Mouse (Mus musculus) hindbrain, embryonic 13.5 days (tissue): ENCODE measurements around the gene Rasgrf2. TPM values are rescaled to one million over a fixed set of nuclear protein-coding genes. Genes with fewer than 3 reads are reported as not detected.
A peak's percentile ranks its signal among the peaks of the same experiment; 100 is the strongest.

Source experiments
- ATAC-seq: fragments of 200-750 bp; cut with Nextera tagmentation; 2 replicates; pipeline ENCODE4 v1.8.0; 2017; ENCODE audit warnings: moderate TSS enrichment; ENCODE audit not compliant: low FRiP score
- H3K27ac ChIP-seq: fragments of 300-500 bp; sonication (generic); 2 replicates; pipeline ENCODE4 v1.5.1; 2015; ENCODE audit warnings: inconsistent platforms, mild to moderate bottlenecking, moderate library complexity
- H3K27me3 ChIP-seq: fragments of 300-500 bp; sonication (generic); 2 replicates; pipeline ENCODE4 v1.6.1; 2015; ENCODE audit warnings: mild to moderate bottlenecking, inconsistent platforms
- H3K36me3 ChIP-seq: fragments of 300-500 bp; sonication (generic); 2 replicates; pipeline ENCODE4 v1.6.1; 2015; ENCODE audit warnings: mild to moderate bottlenecking, inconsistent platforms
- H3K4me1 ChIP-seq: fragments of 300-500 bp; sonication (generic); replicated peaks from 2 replicates; pipeline ENCODE4 v1.6.1; 2015; ENCODE audit warnings: inconsistent platforms
- H3K4me2 ChIP-seq: fragments of 300-500 bp; sonication (generic); 2 replicates; pipeline ENCODE4 v1.6.1; 2015; ENCODE audit warnings: inconsistent platforms, mild to moderate bottlenecking, moderate library complexity
- H3K4me3 ChIP-seq: fragments of 300-500 bp; sonication (generic); 2 replicates; pipeline ENCODE4 v1.5.1; 2015; ENCODE audit warnings: mild to moderate bottlenecking, inconsistent platforms
- H3K9ac ChIP-seq: fragments of 300-500 bp; sonication (generic); 2 replicates; pipeline ENCODE4 v1.6.1; 2015; ENCODE audit warnings: mild to moderate bottlenecking, inconsistent platforms
- H3K9me3 ChIP-seq: fragments of 300-500 bp; sonication (generic); 2 replicates; pipeline ENCODE4 v1.6.1; 2016; ENCODE audit warnings: inconsistent platforms
- WGBS: fragments of 180-500 bp; shearing (Covaris S2); methylation state at CpG from one replicate; pipeline ENCODE4 v1.1.7; 2015; 5-methylcytosine and 5-hydroxymethylcytosine counted together
- polyA plus RNA-seq: library from polyadenylated mRNA; unstranded; fragments of >200 nt; fragmentation: Nextera tagmentation; extraction: Ambion mirVana; gene quantifications from 2 replicates; pipeline ENCODE4 v1.2.1, GENCODE M21; 2015

Gene Rasgrf2
- polyA plus RNA-seq, 1 experiment from 2014 or later, result 2.5 TPM

GRCm38 (mm10) chr13:92029666-92030065, 101.8 kb downstream of the Rasgrf2 start:
- H3K4me1 ChIP-seq, result no peaks in the 10 kb centered on the region
- no peak overlapping the region for H3K27ac ChIP-seq
- H3K27me3 ChIP-seq, result no peaks in the 10 kb centered on the region
- H3K4me2 ChIP-seq, result no peak overlapping the region
- ATAC-seq, result no peak
- H3K4me3 ChIP-seq, result no peak overlapping the region
- H3K9me3 ChIP-seq, result no peaks in the 10 kb centered on the region
- WGBS, result 87% methylated on average over 3 of the region's 3 CpGs
- H3K9ac ChIP-seq, result no peak overlapping the region
- H3K36me3 ChIP-seq, result no peaks in the 10 kb centered on the region

- 90% methylated on average over 5 of the region's 5 CpGs for WGBS
- H3K4me1 ChIP-seq, result no peaks in the 10 kb centered on the region
- no peaks in the 10 kb centered on the region for H3K27me3 ChIP-seq
- no peaks in the 10 kb centered on the region for H3K9me3 ChIP-seq
- no peak for ATAC-seq
- no peak overlapping the region for H3K4me2 ChIP-seq
- H3K27ac ChIP-seq, result no peak overlapping the region
- no peaks in the 10 kb centered on the region for H3K36me3 ChIP-seq
- no peak overlapping the region for H3K4me3 ChIP-seq
- H3K9ac ChIP-seq, result no peak overlapping the region
Observed at GRCm38 (mm10) chr13:92027951-92028350, 103.5 kb downstream of the Rasgrf2 start.

GRCm38 (mm10) chr13:92026651-92027050, 104.8 kb downstream of the Rasgrf2 start:
- 84% methylated on average over 2 of the region's 2 CpGs for whole genome bisulfite sequencing
- no peak overlapping the region for H3K4me3 ChIP-seq

GRCm38 (mm10) chr13:92025124-92025523, 106.3 kb downstream of the Rasgrf2 start:
- Histone ChIP-seq H3K4me1 (no peaks in the 10 kb centered on the region), H3K4me3 (no peak overlapping the region), H3K4me2 (no peak overlapping the region), H3K27ac (no peak overlapping the region), H3K27me3 (no peaks in the 10 kb centered on the region), H3K9me3 (no peaks in the 10 kb centered on the region), H3K36me3 (no peaks in the 10 kb centered on the region), H3K9ac (no peak overlapping the region)
- 94% methylated on average over 3 of the region's 3 CpGs for WGBS
- ATAC-seq, result no peak

More at GRCm38 (mm10) chr13:92026651-92027050, 104.8 kb downstream of the Rasgrf2 start:
- no peak for ATAC-seq
- Histone ChIP-seq H3K9ac (no peak overlapping the region), H3K27ac (no peak overlapping the region), H3K36me3 (no peaks in the 10 kb centered on the region), H3K27me3 (no peaks in the 10 kb centered on the region), H3K4me1 (no peaks in the 10 kb centered on the region), H3K4me2 (no peak overlapping the region), H3K9me3 (no peaks in the 10 kb centered on the region)

- no peak for ATAC-seq
- Histone ChIP-seq H3K4me1 (no peaks in the 10 kb centered on the region), H3K27me3 (no peaks in the 10 kb centered on the region), H3K36me3 (no peaks in the 10 kb centered on the region), H3K27ac (no peak overlapping the region), H3K4me3 (no peak overlapping the region), H3K4me2 (no peak overlapping the region), H3K9ac (no peak overlapping the region), H3K9me3 (no peaks in the 10 kb centered on the region)
- WGBS, result 93% methylated on average over 10 of the region's 10 CpGs
Observed at GRCm38 (mm10) chr13:92022202-92022601, 109.3 kb downstream of the Rasgrf2 start.

GRCm38 (mm10) chr13:91996929-91997328, 134.5 kb downstream of the Rasgrf2 start:
- WGBS, result 90% methylated on average over 3 of the region's 3 CpGs

GRCm38 (mm10) chr13:91991412-91991811, 140.0 kb downstream of the Rasgrf2 start:
- H3K9ac ChIP-seq, result no peak overlapping the region
- no peaks in the 10 kb centered on the region for H3K4me1 ChIP-seq
- H3K4me2 ChIP-seq, result no peak overlapping the region
- 74% methylated on average over 2 of the region's 2 CpGs for WGBS
- H3K27ac ChIP-seq, result no peak overlapping the region
- ATAC-seq, result no peak
- H3K36me3 ChIP-seq, result no peaks in the 10 kb centered on the region
- no peak overlapping the region for H3K4me3 ChIP-seq
- no peaks in the 10 kb centered on the region for H3K9me3 ChIP-seq
- no peaks in the 10 kb centered on the region for H3K27me3 ChIP-seq

More at GRCm38 (mm10) chr13:91996929-91997328, 134.5 kb downstream of the Rasgrf2 start:
- H3K4me1 ChIP-seq, result no peaks in the 10 kb centered on the region
- H3K4me2 ChIP-seq, result no peak overlapping the region
- no peak overlapping the region for H3K27ac ChIP-seq
- H3K36me3 ChIP-seq, result no peaks in the 10 kb centered on the region
- ATAC-seq, result no peak
- H3K9ac ChIP-seq, result no peak overlapping the region
- H3K4me3 ChIP-seq, result no peak overlapping the region
- no peaks in the 10 kb centered on the region for H3K9me3 ChIP-seq
- no peaks in the 10 kb centered on the region for H3K27me3 ChIP-seq

GRCm38 (mm10) chr13:91990709-91991284, 140.7 kb downstream of the Rasgrf2 start:
- ATAC-seq, result no peak
- Histone ChIP-seq H3K4me3 (no peak overlapping the region), H3K4me1 (peaks cover 5% of the 10 kb centered on the region), H3K4me2 (no peak overlapping the region), H3K27me3 (no peaks in the 10 kb centered on the region), H3K27ac (no peak overlapping the region), H3K36me3 (no peaks in the 10 kb centered on the region), H3K9ac (no peak overlapping the region), H3K9me3 (no peaks in the 10 kb centered on the region)
- whole genome bisulfite sequencing, result 87% methylated on average over 6 of the region's 6 CpGs

- no peak for ATAC-seq
- Histone ChIP-seq H3K36me3 (no peaks in the 10 kb centered on the region), H3K27ac (no peak overlapping the region), H3K4me2 (no peak overlapping the region), H3K4me1 (peaks cover 5% of the 10 kb centered on the region), H3K27me3 (no peaks in the 10 kb centered on the region), H3K4me3 (no peak overlapping the region), H3K9ac (no peak overlapping the region), H3K9me3 (no peaks in the 10 kb centered on the region)
- 89% methylated on average over 7 of the region's 7 CpGs for WGBS
Observed at GRCm38 (mm10) chr13:91988378-91988777, 143.1 kb downstream of the Rasgrf2 start.

- H3K27me3 ChIP-seq, result no peaks in the 10 kb centered on the region
- H3K36me3 ChIP-seq, result no peaks in the 10 kb centered on the region
- H3K4me2 ChIP-seq, result no peak overlapping the region
- no peak for ATAC-seq
- no peak overlapping the region for H3K4me3 ChIP-seq
- H3K9me3 ChIP-seq, result no peaks in the 10 kb centered on the region
- H3K9ac ChIP-seq, result no peak overlapping the region
- no peak overlapping the region for H3K27ac ChIP-seq
- WGBS, result 89% methylated on average over 6 of the region's 6 CpGs
- peaks cover 5% of the 10 kb centered on the region for H3K4me1 ChIP-seq
Observed at GRCm38 (mm10) chr13:91986958-91987357, 144.5 kb downstream of the Rasgrf2 start.

GRCm38 (mm10) chr13:91985915-91986589, 145.4 kb downstream of the Rasgrf2 start:
- H3K27me3 ChIP-seq, result no peaks in the 10 kb centered on the region
- no peak overlapping the region for H3K4me2 ChIP-seq
- H3K36me3 ChIP-seq, result no peaks in the 10 kb centered on the region
- no peak overlapping the region for H3K4me3 ChIP-seq
- ATAC-seq, result peak; percentile 80
- peaks cover 5% of the 10 kb centered on the region for H3K4me1 ChIP-seq
- H3K9ac ChIP-seq, result no peak overlapping the region
- no peaks in the 10 kb centered on the region for H3K9me3 ChIP-seq
- 70% methylated on average over 7 of the region's 7 CpGs for WGBS
- H3K27ac ChIP-seq, result 0 out of 2 replicates have a peak overlapping the region, but pooled peaks have one; percentile 35

GRCm38 (mm10) chr13:91985019-91985418, 146.4 kb downstream of the Rasgrf2 start:
- Histone ChIP-seq H3K27ac (no peak overlapping the region), H3K36me3 (no peaks in the 10 kb centered on the region), H3K4me2 (no peak overlapping the region), H3K4me1 (peaks cover 5% of the 10 kb centered on the region), H3K9me3 (no peaks in the 10 kb centered on the region), H3K27me3 (no peaks in the 10 kb centered on the region), H3K9ac (no peak overlapping the region), H3K4me3 (no peak overlapping the region)
- ATAC-seq, result no peak

GRCm38 (mm10) chr13:91982080-91982479, 149.4 kb downstream of the Rasgrf2 start:
- Histone ChIP-seq H3K27me3 (no peaks in the 10 kb centered on the region), H3K4me2 (no peak overlapping the region), H3K27ac (no peak overlapping the region), H3K36me3 (no peaks in the 10 kb centered on the region), H3K4me3 (no peak overlapping the region), H3K9ac (no peak overlapping the region), H3K9me3 (no peaks in the 10 kb centered on the region), H3K4me1 (peaks cover 5% of the 10 kb centered on the region)
- WGBS, result 91% methylated on average over 3 of the region's 3 CpGs
- ATAC-seq, result no peak
